ENCODE assay signal across 17 mouse cellular contexts in genomic region chr3:88412636-88413035, GRCm38 (mm10). TPM values are rescaled to one million over a fixed set of nuclear protein-coding genes. Genes with fewer than 3 reads are reported as not detected.
"Had no signal": no experiment of that assay in that cellular context is flagged by ENCODE, and none has a peak within 500 bp of the region (broad histone marks: within the 10 kb centered on the region; RNA-seq: fewer than 3 reads in every experiment).

No protein-coding gene starts in this region.

- H3K4me2 ChIP-seq: lung, embryonic 15.5 days; midbrain, embryonic 12.5 days had no signal

- H3K27me3 ChIP-seq: lung, embryonic 15.5 days; midbrain, embryonic 12.5 days had no signal

- DNase-seq: kidney, adult 8-10 months; kidney, postnatal 25 days; lung, postnatal 14 days; right cerebral cortex, postnatal 14 days; thymus, postnatal 4 days had no signal

- ATAC-seq: midbrain, embryonic 16.5 days had no signal

- H3K9me3 ChIP-seq: limb, embryonic 10.5 days; lung, embryonic 15.5 days; midbrain, embryonic 12.5 days had no signal

- H3K4me3 ChIP-seq: left cerebral cortex, adult 2 months; limb, embryonic 10.5 days; lung, embryonic 15.5 days; midbrain, embryonic 12.5 days had no signal

- H3K9ac ChIP-seq: lung, embryonic 15.5 days; midbrain, embryonic 12.5 days had no signal

- H3K27ac ChIP-seq: left cerebral cortex, adult 2 months; limb, embryonic 10.5 days; lung, embryonic 15.5 days; macrophage; midbrain, embryonic 12.5 days; stomach, postnatal 0 days had no signal

RNA-seq across cellular contexts. Expression of gene Bglap, which starts 28.4 kb away (rescaled TPM):
- polyA plus RNA-seq: limb, embryonic 10.5 days; lung, embryonic 15.5 days; macrophage; midbrain, embryonic 12.5 days; neural tube, embryonic 14.5 days had no signal

RNA-seq across cellular contexts. Expression of gene Bglap2, which starts 34.1 kb away (rescaled TPM):
- total RNA-seq: layer of hippocampus, postnatal 25 days; megakaryocyte-erythroid progenitor cell, adult 5-6 weeks had no signal
- polyA plus RNA-seq: intestine, embryonic 14.5 days; kidney, embryonic 16.5 days; limb, embryonic 10.5 days; lung, embryonic 15.5 days; macrophage; midbrain, embryonic 12.5 days; neural tube, embryonic 14.5 days had no signal

RNA-seq across cellular contexts. Expression of gene Bglap3, which starts 40.1 kb away (rescaled TPM):
- total RNA-seq: megakaryocyte-erythroid progenitor cell, adult 5-6 weeks had no signal
- polyA plus RNA-seq: lung, embryonic 15.5 days; macrophage; midbrain, embryonic 12.5 days; midbrain, embryonic 16.5 days had no signal
